Mouse (Mus musculus): ENCODE measurements around the gene Lrp5. TPM values are rescaled to one million over a fixed set of nuclear protein-coding genes. Genes with fewer than 3 reads are reported as not detected.
"Not testable (repeated sequence)": the region's sequence is repeated elsewhere in the genome, so short reads cannot be mapped to it uniquely, and the experiment has no call there.

Lrp5 gene
- total RNA-seq, 2 experiments from 2014 or later: 24.5 to 26.7 TPM

- not testable (repeated sequence) for DNase-seq (ENCODE audit: low spot score)
Measured at GRCm38 (mm10) chr19:3657065-3657464, 29.3 kb downstream of the Lrp5 start.

- no peak for DNase-seq (ENCODE audit: low spot score)
Measured at GRCm38 (mm10) chr19:3656144-3656543, 30.2 kb downstream of the Lrp5 start.

- no peak for DNase-seq (ENCODE audit: low spot score)
Measured at GRCm38 (mm10) chr19:3654940-3655339, 31.4 kb downstream of the Lrp5 start.

GRCm38 (mm10) chr19:3654058-3654457 is 32.3 kb downstream of the Lrp5 start:
- no peak for DNase-seq (ENCODE audit: low spot score)

- DNase-seq (ENCODE audit: low spot score): no peak
Measured at GRCm38 (mm10) chr19:3653508-3653907, 32.9 kb downstream of the Lrp5 start.

- no peak for DNase-seq (ENCODE audit: low spot score)
Measured at GRCm38 (mm10) chr19:3651989-3652388, 34.4 kb downstream of the Lrp5 start.

GRCm38 (mm10) chr19:3651220-3651619 is 35.1 kb downstream of the Lrp5 start:
- DNase-seq (ENCODE audit: low spot score): no peak

GRCm38 (mm10) chr19:3650448-3650847 is 35.9 kb downstream of the Lrp5 start:
- DNase-seq (ENCODE audit: low spot score): no peak

- DNase-seq (ENCODE audit: low spot score): no peak
Measured at GRCm38 (mm10) chr19:3648830-3649450, 37.4 kb downstream of the Lrp5 start.

- DNase-seq (ENCODE audit: low spot score): no peak
Measured at GRCm38 (mm10) chr19:3647999-3648398, 38.4 kb downstream of the Lrp5 start.

- DNase-seq (ENCODE audit: low spot score): no peak
Measured at GRCm38 (mm10) chr19:3645813-3646212, 40.6 kb downstream of the Lrp5 start.

GRCm38 (mm10) chr19:3645318-3645717 is 41.0 kb downstream of the Lrp5 start:
- no peak for DNase-seq (ENCODE audit: low spot score)

- DNase-seq (ENCODE audit: low spot score): no peak
Measured at GRCm38 (mm10) chr19:3639561-3639960, 46.8 kb downstream of the Lrp5 start.

- DNase-seq (ENCODE audit: low spot score): peak; percentile 35
Measured at GRCm38 (mm10) chr19:3638698-3639097, 47.7 kb downstream of the Lrp5 start.

GRCm38 (mm10) chr19:3632018-3632417 is 54.3 kb downstream of the Lrp5 start:
- no peak for DNase-seq (ENCODE audit: low spot score)

GRCm38 (mm10) chr19:3631431-3631830 is 54.9 kb downstream of the Lrp5 start:
- DNase-seq (ENCODE audit: low spot score): no peak

GRCm38 (mm10) chr19:3630486-3630885 is 55.9 kb downstream of the Lrp5 start:
- DNase-seq (ENCODE audit: low spot score): no peak

- no peak for DNase-seq (ENCODE audit: low spot score)
Measured at GRCm38 (mm10) chr19:3630027-3630426, 56.3 kb downstream of the Lrp5 start.

- DNase-seq (ENCODE audit: low spot score): no peak
Measured at GRCm38 (mm10) chr19:3628223-3628622, 58.1 kb downstream of the Lrp5 start.

GRCm38 (mm10) chr19:3625111-3625510 is 61.3 kb downstream of the Lrp5 start:
- no peak for DNase-seq (ENCODE audit: low spot score)

- DNase-seq (ENCODE audit: low spot score): peak; percentile 52
Measured at GRCm38 (mm10) chr19:3623824-3624223, 62.5 kb downstream of the Lrp5 start.

- no peak for DNase-seq (ENCODE audit: low spot score)
Measured at GRCm38 (mm10) chr19:3623294-3623693, 63.1 kb downstream of the Lrp5 start.

- DNase-seq (ENCODE audit: low spot score): no peak
Measured at GRCm38 (mm10) chr19:3620871-3621270, 65.5 kb downstream of the Lrp5 start.

- DNase-seq (ENCODE audit: low spot score): no peak
Measured at GRCm38 (mm10) chr19:3619359-3619758, 67.0 kb downstream of the Lrp5 start.
